Mouse (Mus musculus) cortical plate, adult 2 months (tissue): Measurements from ENCODE around the gene Tnc.

Source experiments
- CTCF ChIP-seq: fragments of 200-500 bp; IDR thresholded peaks from 2 replicates; pipeline ENCODE4 v1.5.1; 2011; ENCODE audit warnings: mild to moderate bottlenecking, control low read depth, low read length; ENCODE audit not compliant: insufficient read depth; ENCODE audit errors: extremely low read depth
- POLR2A ChIP-seq: fragments of 200-500 bp; IDR thresholded peaks from 2 replicates; pipeline ENCODE4 v1.6.1; 2011; ENCODE audit warnings: mild to moderate bottlenecking, low read length, control low read depth; ENCODE audit not compliant: insufficient read depth; ENCODE audit errors: extremely low read depth

GRCm38 (mm10) chr4:63963410-63963809 lies 83.4 kb downstream of the Tnc start:
- no peak for TF ChIP-seq CTCF
- TF ChIP-seq POLR2A, result no peak
